Mouse (Mus musculus) heart, postnatal 0 days (tissue): ENCODE results near the gene Adarb2. TPM values are rescaled to one million over a fixed set of nuclear protein-coding genes. Genes with fewer than 3 reads are reported as not detected.

ENCODE experiments used
- ATAC-seq: fragments of 200-750 bp; cut with Nextera tagmentation; 2 replicates; pipeline ENCODE4 v1.8.0; 2017; ENCODE audit warnings: low read depth, moderate number of reproducible peaks, moderate library complexity; ENCODE audit not compliant: insufficient read depth
- DNase-seq: peaks from one replicate; pipeline ENCODE4 v3.0.0-alpha.2; 2016; ENCODE audit warnings: low spot score
- H3K27ac ChIP-seq: fragments of 300-500 bp; sonication (generic); 2 replicates; pipeline ENCODE4 v1.5.1; 2014; ENCODE audit warnings: low read depth, mild to moderate bottlenecking
- H3K27me3 ChIP-seq: fragments of 300-500 bp; sonication (generic); 2 replicates; pipeline ENCODE4 v1.6.1; 2014; ENCODE audit warnings: low read length, mixed read lengths; ENCODE audit not compliant: control insufficient read depth, insufficient read depth
- H3K36me3 ChIP-seq: fragments of 300-500 bp; sonication (generic); replicated peaks from 2 replicates; pipeline ENCODE4 v1.6.1; 2014; ENCODE audit warnings: low read length, mixed read lengths; ENCODE audit not compliant: control insufficient read depth, insufficient read depth
- H3K4me1 ChIP-seq: fragments of 300-500 bp; sonication (generic); 2 replicates; pipeline ENCODE4 v1.6.1; 2014; ENCODE audit warnings: antibody characterized with exemption; ENCODE audit not compliant: control insufficient read depth, insufficient read depth
- H3K4me2 ChIP-seq: fragments of 300-500 bp; sonication (generic); 2 replicates; pipeline ENCODE4 v1.6.1; 2014; ENCODE audit warnings: low read depth, mild to moderate bottlenecking, low read length, moderate library complexity
- H3K4me3 ChIP-seq: fragments of 300-500 bp; sonication (generic); 2 replicates; pipeline ENCODE4 v1.5.1; 2014; ENCODE audit warnings: low read depth, low read length
- H3K9ac ChIP-seq: fragments of 300-500 bp; sonication (generic); replicated peaks from 2 replicates; pipeline ENCODE4 v1.6.1; 2014; ENCODE audit warnings: low read depth, low read length, mixed read lengths
- H3K9me3 ChIP-seq: fragments of 300-500 bp; sonication (generic); replicated peaks from 2 replicates; pipeline ENCODE4 v1.6.1; 2016; ENCODE audit warnings: low read length; ENCODE audit not compliant: control insufficient read depth
- CTCF ChIP-seq: IDR thresholded peaks from 2 replicates; pipeline ENCODE4 v1.5.1; 2016; ENCODE audit warnings: antibody characterized with exemption, control low read depth, low read depth
- EP300 ChIP-seq: IDR thresholded peaks from 2 replicates; pipeline ENCODE4 v1.6.1; 2016; ENCODE audit warnings: antibody characterized with exemption, low read depth
- WGBS: fragments of 180-500 bp; shearing (Covaris S2); extraction: QIAGEN DNeasy Blood & Tissue Kit; methylation state at CpG from one replicate; pipeline ENCODE4 v1.1.7; 2014; 5-methylcytosine and 5-hydroxymethylcytosine counted together
- polyA plus RNA-seq: library from polyadenylated mRNA; unstranded; fragments of >200 nt; fragmentation: Nextera tagmentation; extraction: Ambion mirVana; gene quantifications from 2 replicates; pipeline ENCODE4 v1.2.1, GENCODE M21; 2015
- total RNA-seq: library from RNA; depleted of rRNA; stranded (reverse); fragments of >200 nt; gene quantifications from 2 replicates; pipeline ENCODE4 v1.2.3, GENCODE M21; 2014; ENCODE audit warnings: low replicate concordance

Adarb2 gene
- total and polyA plus RNA-seq, 2 experiments from 2014 or later, result not detected

DNA sequence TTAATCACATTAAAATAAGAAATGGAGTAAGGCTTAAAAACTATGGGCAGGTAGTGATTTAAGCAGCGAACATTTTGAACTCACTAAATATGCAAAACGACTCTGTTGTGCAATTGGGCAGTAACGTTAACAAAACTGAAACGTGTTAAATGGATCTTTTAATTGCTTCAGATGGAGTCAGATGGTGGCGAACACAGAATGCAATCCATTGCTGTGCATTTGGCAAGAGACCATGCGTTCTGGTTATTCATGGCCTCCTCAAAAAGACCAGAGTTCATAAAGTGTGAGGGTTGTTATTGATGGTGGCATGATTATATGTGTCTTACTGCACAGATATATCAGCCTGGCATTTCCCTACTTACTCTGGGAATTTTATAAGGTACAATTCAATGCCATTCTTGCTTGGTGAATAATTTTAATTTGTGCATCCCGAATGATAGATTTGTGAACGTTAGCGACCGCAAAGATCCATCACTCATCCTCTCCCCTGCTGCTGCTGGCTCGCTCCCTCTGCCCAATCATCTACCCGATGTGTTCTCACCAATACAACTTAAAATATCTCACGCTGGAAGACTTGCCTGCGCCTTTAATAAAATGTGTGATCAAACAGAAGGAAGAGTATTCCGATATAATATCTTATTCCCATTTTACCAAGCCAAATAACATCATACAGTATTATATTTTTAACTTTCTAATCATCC, 221.5 kb downstream of the Adarb2 start:
- no peak overlapping the region for H3K4me2 ChIP-seq
- WGBS, result 81% methylated on average over 15 of the region's 15 CpGs
- no peaks in the 10 kb centered on the region for H3K4me1 ChIP-seq
- no peaks in the 10 kb centered on the region for H3K36me3 ChIP-seq
- TF ChIP-seq EP300 (no peak), CTCF (no peak)
- no peak overlapping the region for H3K9ac ChIP-seq
- no peaks in the 10 kb centered on the region for H3K9me3 ChIP-seq
- no peak overlapping the region for H3K27ac ChIP-seq
- no peak overlapping the region for H3K4me3 ChIP-seq
- no peak for DNase-seq
- no peak for ATAC-seq
- no peaks in the 10 kb centered on the region for H3K27me3 ChIP-seq

DNA sequence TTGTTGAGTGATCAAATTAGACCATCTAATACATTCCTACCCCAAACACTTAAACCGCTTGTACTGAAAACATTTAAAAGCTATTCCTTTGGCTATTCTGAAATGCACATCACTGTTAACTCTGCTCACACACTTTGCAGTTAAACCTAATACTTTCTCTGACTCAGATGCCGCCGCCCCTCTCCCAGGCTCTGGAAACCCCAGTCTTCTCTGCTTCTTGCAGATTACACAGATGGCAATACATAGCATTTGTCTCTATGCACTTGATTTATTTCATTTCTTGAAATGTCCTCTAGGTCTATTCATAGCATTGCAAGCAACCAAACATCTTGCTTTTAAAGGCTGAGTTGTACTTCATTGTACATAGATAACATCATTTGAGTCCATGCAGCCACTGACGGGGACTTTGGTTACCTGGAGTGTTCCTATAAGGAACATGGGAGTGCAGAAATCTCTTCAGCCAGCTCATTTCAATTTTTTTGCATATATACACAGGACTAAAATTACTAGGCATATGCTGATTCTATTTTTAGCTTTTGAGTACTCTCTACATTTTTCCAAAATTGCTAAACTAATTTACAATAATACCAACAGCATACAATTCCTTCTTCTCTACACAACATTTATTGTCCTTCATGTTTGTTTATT, 236.6 kb downstream of the Adarb2 start:
- DNase-seq (no peak), ATAC-seq (no peak)
- WGBS, result 80% methylated on average over 4 of the region's 4 CpGs
- no peak overlapping the region for H3K9ac ChIP-seq
- no peaks in the 10 kb centered on the region for H3K4me1 ChIP-seq
- no peak for TF ChIP-seq EP300
- TF ChIP-seq CTCF, result no peak
- no peak overlapping the region for H3K27ac ChIP-seq
- H3K36me3 ChIP-seq, result no peaks in the 10 kb centered on the region
- no peak overlapping the region for H3K4me3 ChIP-seq
- H3K4me2 ChIP-seq, result no peak overlapping the region
- no peaks in the 10 kb centered on the region for H3K27me3 ChIP-seq
- 0 out of 2 replicates have a peak, but pooled peaks cover 3% of the 10 kb centered on the region for H3K9me3 ChIP-seq

DNA sequence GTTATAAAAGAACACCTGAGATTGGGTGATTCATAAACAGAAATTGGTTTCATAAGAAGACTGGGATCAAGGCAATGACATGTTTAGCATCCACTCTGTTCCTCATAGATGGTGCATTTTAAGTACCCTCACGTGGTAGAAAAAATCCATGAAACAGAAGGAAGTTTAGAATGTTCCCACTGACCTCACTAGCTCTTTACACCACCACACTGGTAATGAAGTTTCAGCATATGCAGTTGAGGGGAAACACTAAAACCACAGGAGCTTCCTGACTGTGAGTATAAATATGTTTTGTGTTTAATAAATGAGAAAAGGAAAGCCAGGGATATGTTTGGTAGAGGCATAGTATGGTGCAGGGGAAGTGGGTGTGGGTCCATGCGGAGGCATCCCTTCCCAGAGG, 242.7 kb downstream of the Adarb2 start:
- TF ChIP-seq CTCF (no peak), EP300 (no peak)
- Histone ChIP-seq H3K27ac (no peak overlapping the region), H3K36me3 (no peaks in the 10 kb centered on the region), H3K9ac (no peak overlapping the region), H3K4me2 (no peak overlapping the region), H3K4me3 (no peak overlapping the region), H3K4me1 (no peaks in the 10 kb centered on the region), H3K9me3 (no peaks in the 10 kb centered on the region), H3K27me3 (no peaks in the 10 kb centered on the region)
- 62% methylated on average over 2 of the region's 2 CpGs for WGBS
- DNase-seq, result no peak
- no peak for ATAC-seq

DNA sequence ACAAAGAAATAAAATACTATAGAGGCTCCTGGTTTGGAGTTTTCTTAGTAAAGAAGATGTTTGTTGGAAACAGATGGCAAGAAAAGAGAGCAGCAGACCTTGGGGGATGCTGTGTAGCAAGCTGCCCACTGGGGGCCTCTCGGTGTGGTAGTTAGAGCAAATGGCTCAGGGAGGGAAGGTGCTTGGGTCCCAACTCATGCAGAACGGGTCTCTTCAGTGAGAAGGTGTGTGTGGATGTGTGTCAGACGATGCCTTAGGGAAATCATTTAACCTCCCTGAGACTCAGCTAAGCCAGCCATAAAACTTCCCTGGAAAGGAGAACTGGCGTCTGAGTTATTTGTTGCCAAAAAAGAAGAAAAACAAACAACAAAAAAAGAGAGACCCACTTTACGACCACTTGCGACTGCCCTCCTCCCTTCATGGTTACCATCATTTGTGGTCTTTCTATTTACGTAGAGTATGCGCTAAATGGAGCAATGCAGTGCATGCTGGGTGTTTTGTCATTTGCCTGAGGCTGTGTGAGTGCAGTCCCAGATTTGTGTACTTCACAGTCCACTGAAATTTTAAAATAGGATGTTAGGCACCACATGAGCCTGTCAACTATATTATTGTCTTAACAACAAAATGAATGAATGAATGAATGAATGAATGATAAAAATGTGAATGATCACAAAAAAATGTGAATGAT, 245.7 kb downstream of the Adarb2 start:
- no peak overlapping the region for H3K9ac ChIP-seq
- no peaks in the 10 kb centered on the region for H3K9me3 ChIP-seq
- no peaks in the 10 kb centered on the region for H3K36me3 ChIP-seq
- H3K27me3 ChIP-seq, result no peaks in the 10 kb centered on the region
- DNase-seq (no peak), ATAC-seq (no peak)
- H3K4me1 ChIP-seq, result no peaks in the 10 kb centered on the region
- 65% methylated on average over 8 of the region's 8 CpGs for WGBS
- H3K4me2 ChIP-seq, result no peak overlapping the region
- no peak for TF ChIP-seq EP300
- no peak for TF ChIP-seq CTCF
- H3K4me3 ChIP-seq, result no peak overlapping the region
- H3K27ac ChIP-seq, result no peak overlapping the region

DNA sequence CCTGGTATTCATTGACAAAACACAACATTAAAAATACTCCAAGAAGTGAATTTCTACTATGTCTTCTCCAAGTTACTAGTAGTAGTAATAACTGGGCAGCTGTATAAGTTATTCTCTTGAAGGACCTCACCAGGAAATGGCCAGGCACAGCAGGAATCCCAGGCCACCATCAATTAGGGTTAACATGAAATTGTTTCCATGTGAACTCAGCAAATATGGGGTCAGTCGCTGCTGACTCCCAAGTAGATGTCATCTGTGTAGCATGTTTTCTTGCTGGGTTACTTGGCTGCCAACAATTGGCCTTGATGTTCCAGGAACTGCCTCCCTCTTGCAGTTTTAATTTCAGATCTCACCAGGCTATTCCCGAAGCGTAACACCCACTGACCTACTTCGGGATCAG, 248.9 kb downstream of the Adarb2 start:
- ATAC-seq, result no peak

More for the DNA sequence above, 248.9 kb downstream of the Adarb2 start:
- no peaks in the 10 kb centered on the region for H3K27me3 ChIP-seq
- H3K4me1 ChIP-seq, result no peaks in the 10 kb centered on the region
- 76% methylated on average over 4 of the region's 4 CpGs for WGBS
- H3K36me3 ChIP-seq, result no peaks in the 10 kb centered on the region
- H3K9me3 ChIP-seq, result no peaks in the 10 kb centered on the region
- DNase-seq, result no peak
- H3K9ac ChIP-seq, result no peak overlapping the region
- H3K27ac ChIP-seq, result no peak overlapping the region
- H3K4me3 ChIP-seq, result no peak overlapping the region
- no peak overlapping the region for H3K4me2 ChIP-seq
- TF ChIP-seq CTCF (no peak), EP300 (no peak)
